Mouse (Mus musculus) stomach, embryonic 15.5 days (tissue): Measurements from ENCODE around the gene Maml2. TPM values are rescaled to one million over a fixed set of nuclear protein-coding genes. Genes with fewer than 3 reads are reported as not detected.
"Not testable (repeated sequence)": the region's sequence is repeated elsewhere in the genome, so short reads cannot be mapped to it uniquely, and the experiment has no call there.

Experiments used
- ATAC-seq: fragments of 200-750 bp; cut with Nextera tagmentation; 2 replicates; pipeline ENCODE4 v1.8.0; 2017; ENCODE audit warnings: low read depth, moderate number of reproducible peaks, moderate TSS enrichment; ENCODE audit not compliant: insufficient read depth, low FRiP score
- H3K27ac ChIP-seq: fragments of 300-500 bp; sonication (generic); 2 replicates; pipeline ENCODE4 v1.5.1; 2015; ENCODE audit warnings: mild to moderate bottlenecking, inconsistent platforms
- H3K27me3 ChIP-seq: fragments of 300-500 bp; sonication (generic); replicated peaks from 2 replicates; pipeline ENCODE4 v1.6.1; 2015; ENCODE audit warnings: inconsistent platforms
- H3K36me3 ChIP-seq: fragments of 300-500 bp; sonication (generic); 2 replicates; pipeline ENCODE4 v1.6.1; 2015; ENCODE audit warnings: inconsistent platforms
- H3K4me1 ChIP-seq: fragments of 300-500 bp; sonication (generic); 2 replicates; pipeline ENCODE4 v1.6.1; 2015; ENCODE audit warnings: inconsistent platforms
- H3K4me2 ChIP-seq: fragments of 300-500 bp; sonication (generic); 2 replicates; pipeline ENCODE4 v1.6.1; 2015; ENCODE audit warnings: mild to moderate bottlenecking, inconsistent platforms
- H3K4me3 ChIP-seq: fragments of 300-500 bp; sonication (generic); replicated peaks from 2 replicates; pipeline ENCODE4 v1.5.1; 2015; ENCODE audit warnings: inconsistent platforms
- H3K9ac ChIP-seq: fragments of 300-500 bp; sonication (generic); 2 replicates; pipeline ENCODE4 v1.6.1; 2015; ENCODE audit warnings: inconsistent platforms
- H3K9me3 ChIP-seq: fragments of 300-500 bp; sonication (generic); 2 replicates; pipeline ENCODE4 v1.6.1; 2016; ENCODE audit warnings: inconsistent platforms
- WGBS: fragments of 180-500 bp; shearing (Covaris S2); methylation state at CpG from one replicate; pipeline ENCODE4 v1.1.7; 2015; 5-methylcytosine and 5-hydroxymethylcytosine counted together
- polyA plus RNA-seq: library from polyadenylated mRNA; unstranded; fragments of >200 nt; fragmentation: Nextera tagmentation; extraction: Ambion mirVana; gene quantifications from 2 replicates; pipeline ENCODE4 v1.2.1, GENCODE M21; 2015

Maml2 gene
- polyA plus RNA-seq, 1 experiment from 2014 or later: 8.5 TPM

DNA sequence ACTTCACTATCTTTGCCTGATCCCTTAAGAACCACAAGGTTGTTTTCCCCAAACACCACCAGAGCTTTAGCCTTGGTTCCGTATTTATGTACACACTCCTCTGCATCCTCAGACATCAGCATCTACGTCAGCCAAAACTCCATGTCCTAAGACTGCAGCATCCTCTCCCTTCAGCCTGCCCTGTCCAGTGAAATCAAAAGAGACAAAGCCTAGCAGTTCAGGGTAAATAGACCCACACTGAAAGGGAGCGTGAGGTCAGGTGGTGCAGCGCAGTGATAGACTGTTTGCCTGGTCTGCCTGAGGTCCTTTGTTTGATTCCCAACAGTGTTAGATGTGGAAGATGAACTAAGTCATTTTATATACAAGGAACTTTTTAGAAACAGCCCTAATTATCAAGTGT, 400.1 kb downstream of the Maml2 start:
- H3K9ac ChIP-seq: no peak overlapping the region
- no peak for ATAC-seq
- no peak overlapping the region for H3K4me3 ChIP-seq
- H3K4me2 ChIP-seq: no peak overlapping the region
- no peaks in the 10 kb centered on the region for H3K36me3 ChIP-seq
- H3K27me3 ChIP-seq: no peaks in the 10 kb centered on the region
- WGBS: 80% methylated on average over 4 of the region's 4 CpGs
- H3K4me1 ChIP-seq: no peaks in the 10 kb centered on the region
- no peaks in the 10 kb centered on the region for H3K9me3 ChIP-seq
- no peak overlapping the region; the same call in 1 of the 2 replicates for H3K27ac ChIP-seq

DNA sequence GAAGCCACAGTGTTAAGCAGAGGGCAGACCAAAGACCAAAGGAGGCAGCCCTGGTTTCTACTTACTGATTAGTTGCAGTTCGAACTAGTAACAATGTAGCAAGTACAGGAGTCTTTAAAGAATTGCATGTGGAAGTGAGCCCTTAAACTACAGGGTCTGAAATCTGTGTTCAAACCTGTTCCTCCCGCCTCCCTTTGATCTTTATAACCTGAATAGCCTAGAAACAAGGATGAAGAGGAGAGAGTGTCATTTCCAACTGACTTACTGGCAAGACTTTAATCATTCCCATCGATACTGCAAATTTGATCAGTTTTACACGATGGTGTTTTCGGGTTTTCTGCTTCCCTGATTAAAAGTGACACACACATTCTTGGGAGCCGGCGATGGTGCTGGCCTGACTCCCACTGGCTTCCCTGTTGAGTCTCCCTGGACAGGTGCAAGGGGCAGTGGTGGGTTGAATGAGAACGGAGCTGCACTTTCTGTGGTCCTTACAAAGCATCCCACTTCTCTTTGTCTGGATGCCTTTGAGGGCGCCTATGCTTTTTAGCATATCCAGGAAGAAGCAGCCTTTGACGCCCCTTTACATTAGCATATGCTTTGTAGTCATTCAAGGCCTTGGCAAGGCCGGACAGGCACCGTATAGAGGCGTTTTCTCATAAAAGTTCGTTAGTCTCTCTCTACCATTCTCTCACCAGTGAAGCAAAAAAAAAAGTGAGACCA, 401.5 kb downstream of the Maml2 start:
- Histone ChIP-seq H3K9me3 (no peaks in the 10 kb centered on the region), H3K4me3 (no peak overlapping the region), H3K4me1 (no peaks in the 10 kb centered on the region), H3K9ac (no peak overlapping the region), H3K27ac (no peak overlapping the region), H3K27me3 (no peaks in the 10 kb centered on the region), H3K4me2 (no peak overlapping the region), H3K36me3 (no peaks in the 10 kb centered on the region)
- WGBS: 66% methylated on average over 14 of the region's 14 CpGs
- ATAC-seq: no peak

DNA sequence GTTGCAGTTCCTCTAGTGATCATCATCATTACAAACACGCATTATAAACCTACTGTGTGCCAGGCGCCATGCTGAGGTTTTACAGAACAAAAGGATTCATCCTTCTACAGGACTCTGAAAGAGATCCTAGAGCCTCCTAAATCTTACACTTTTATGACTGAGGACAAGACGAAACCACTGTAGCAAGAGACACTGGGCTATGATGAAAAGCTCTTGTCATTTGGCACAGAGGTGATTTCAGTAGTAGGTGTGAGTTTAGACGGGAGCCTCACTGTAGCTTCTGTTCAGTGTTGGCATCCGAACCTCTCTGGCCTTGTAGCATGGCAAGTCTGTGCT, 402.0 kb downstream of the Maml2 start:
- no peak overlapping the region for H3K9ac ChIP-seq
- H3K4me1 ChIP-seq: no peaks in the 10 kb centered on the region
- ATAC-seq: no peak
- 74% methylated on average over 5 of the region's 5 CpGs for WGBS
- H3K4me2 ChIP-seq: no peak overlapping the region
- no peaks in the 10 kb centered on the region for H3K9me3 ChIP-seq
- no peak overlapping the region for H3K27ac ChIP-seq
- H3K4me3 ChIP-seq: no peak overlapping the region
- no peaks in the 10 kb centered on the region for H3K27me3 ChIP-seq
- H3K36me3 ChIP-seq: no peaks in the 10 kb centered on the region

DNA sequence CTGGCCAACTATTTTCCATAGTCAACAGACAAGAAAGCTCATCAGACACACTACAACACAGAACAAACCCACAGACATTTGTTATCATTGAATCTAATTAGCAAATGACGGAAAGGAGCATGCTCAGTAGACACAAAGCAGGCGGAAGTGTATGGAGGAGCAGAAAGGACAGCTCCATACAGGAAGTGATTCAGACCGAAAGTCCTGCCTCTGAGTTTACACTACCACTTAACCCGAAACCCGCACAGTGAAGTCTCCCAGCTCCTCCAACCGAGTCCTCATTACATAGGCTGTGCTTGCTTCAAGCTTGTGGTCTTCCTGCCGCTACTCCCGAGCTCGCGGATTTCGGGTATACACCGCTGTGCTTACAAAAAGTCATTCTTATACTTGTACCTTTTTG, 404.0 kb downstream of the Maml2 start:
- WGBS: 87% methylated on average over 12 of the region's 12 CpGs
- H3K4me1 ChIP-seq: no peaks in the 10 kb centered on the region
- no peak overlapping the region for H3K4me3 ChIP-seq
- no peaks in the 10 kb centered on the region for H3K36me3 ChIP-seq
- no peaks in the 10 kb centered on the region for H3K27me3 ChIP-seq
- H3K4me2 ChIP-seq: no peak overlapping the region
- H3K9ac ChIP-seq: no peak overlapping the region
- no peaks in the 10 kb centered on the region for H3K9me3 ChIP-seq
- ATAC-seq: no peak
- H3K27ac ChIP-seq: no peak overlapping the region

DNA sequence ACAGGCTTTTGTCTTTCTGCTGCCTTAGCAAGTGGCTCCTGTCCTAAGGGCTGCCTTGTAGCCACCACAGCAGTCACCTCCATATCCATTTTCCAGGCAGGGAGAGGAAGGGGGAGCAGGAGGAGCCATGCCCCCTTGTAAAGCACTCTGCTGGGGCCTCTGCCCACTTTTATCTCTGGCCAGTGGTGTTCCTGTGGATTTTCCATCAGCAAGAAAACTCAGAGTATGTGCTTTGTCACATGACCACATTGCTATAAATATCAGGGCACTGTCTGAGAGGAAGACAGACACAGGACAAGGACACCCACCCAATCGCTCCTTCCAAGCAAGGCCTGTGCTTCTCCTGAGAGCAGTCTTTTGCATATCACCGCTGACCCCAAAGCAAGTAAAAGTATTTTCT, 405.3 kb downstream of the Maml2 start:
- no peak overlapping the region for H3K4me2 ChIP-seq
- WGBS: 78% methylated on average over 2 of the region's 2 CpGs
- no peaks in the 10 kb centered on the region for H3K4me1 ChIP-seq
- H3K4me3 ChIP-seq: no peak overlapping the region
- H3K9ac ChIP-seq: no peak overlapping the region
- no peaks in the 10 kb centered on the region for H3K36me3 ChIP-seq
- no peak overlapping the region for H3K27ac ChIP-seq
- no peaks in the 10 kb centered on the region for H3K9me3 ChIP-seq
- ATAC-seq: no peak
- H3K27me3 ChIP-seq: no peaks in the 10 kb centered on the region

DNA sequence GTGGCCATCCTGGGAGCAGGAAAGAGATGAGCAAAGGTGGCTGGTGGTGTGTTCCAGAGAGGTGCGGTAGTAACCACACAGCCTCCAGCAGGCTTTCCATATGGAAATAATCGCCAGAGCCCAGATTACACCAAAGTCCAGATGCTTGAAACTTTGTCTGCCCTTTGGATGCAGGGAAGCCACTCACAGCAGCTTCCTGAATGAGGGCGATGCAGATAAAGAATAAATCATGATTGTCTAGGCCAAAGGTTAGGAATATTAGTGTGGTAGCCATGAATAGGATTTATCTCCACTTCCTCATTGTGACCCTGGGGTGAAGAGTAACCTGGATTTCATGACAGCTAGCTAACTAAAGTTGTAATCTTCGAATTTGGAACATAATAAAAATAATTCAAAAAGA, 407.2 kb downstream of the Maml2 start:
- H3K4me2 ChIP-seq: no peak overlapping the region
- no peak for ATAC-seq
- no peaks in the 10 kb centered on the region for H3K36me3 ChIP-seq
- no peak overlapping the region for H3K27ac ChIP-seq
- no peak overlapping the region for H3K9ac ChIP-seq
- H3K9me3 ChIP-seq: no peaks in the 10 kb centered on the region
- 82% methylated on average over 4 of the region's 4 CpGs for WGBS
- H3K4me3 ChIP-seq: no peak overlapping the region
- no peaks in the 10 kb centered on the region for H3K27me3 ChIP-seq
- H3K4me1 ChIP-seq: no peaks in the 10 kb centered on the region

DNA sequence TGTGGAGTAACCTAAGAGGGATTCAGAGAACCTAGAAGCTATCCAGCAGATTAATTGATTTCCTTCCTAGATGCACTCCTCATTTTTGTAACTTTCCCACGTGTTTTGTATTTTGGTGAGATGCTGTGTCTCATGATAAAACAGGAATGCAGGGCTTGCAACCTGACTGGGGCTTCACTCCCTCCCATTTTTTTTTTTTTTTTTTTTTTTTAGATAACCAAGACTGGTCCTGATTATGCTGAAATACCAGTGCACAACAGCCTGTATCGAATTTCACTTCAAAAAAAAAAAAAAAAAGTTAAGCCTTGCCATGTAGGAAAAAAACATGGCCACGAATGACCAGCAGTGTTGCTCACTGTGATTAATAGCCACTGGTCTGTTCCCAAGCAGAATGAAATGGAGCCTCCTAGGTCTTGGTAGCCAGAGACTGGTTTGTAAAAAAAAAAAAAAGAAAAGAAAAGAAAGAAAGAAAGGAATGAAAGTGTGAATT, 409.4 kb downstream of the Maml2 start:
- WGBS: 44% methylated on average over 3 of the region's 3 CpGs
- no peak overlapping the region for H3K4me2 ChIP-seq

DNA sequence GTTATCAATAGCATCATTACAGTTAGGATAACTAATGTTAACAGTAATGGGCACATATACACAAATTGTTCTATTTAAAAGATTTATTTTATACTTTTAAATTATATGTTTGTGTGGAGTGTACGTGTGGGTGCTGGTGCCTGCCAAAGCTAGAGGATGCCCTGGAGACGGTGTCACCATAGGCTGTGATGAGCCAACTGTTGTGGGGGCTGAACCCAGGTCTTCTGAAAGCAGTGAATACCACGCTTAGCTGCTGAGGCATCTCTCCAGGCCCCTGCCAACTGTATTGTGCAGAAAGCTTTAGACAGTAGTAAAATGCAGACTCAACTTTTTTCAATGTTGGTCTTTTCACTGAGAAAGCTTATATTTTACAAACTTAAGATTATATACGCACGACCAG, 411.7 kb downstream of the Maml2 start:
- Histone ChIP-seq H3K4me1 (no peaks in the 10 kb centered on the region), H3K9ac (no peak overlapping the region), H3K4me3 (no peak overlapping the region), H3K27me3 (no peaks in the 10 kb centered on the region), H3K36me3 (no peaks in the 10 kb centered on the region), H3K27ac (no peak overlapping the region), H3K9me3 (no peaks in the 10 kb centered on the region), H3K4me2 (no peak overlapping the region)
- 78% methylated on average over 5 of the region's 5 CpGs for WGBS
- no peak for ATAC-seq

More for the DNA sequence above, 409.4 kb downstream of the Maml2 start:
- Histone ChIP-seq H3K9ac (no peak overlapping the region), H3K9me3 (no peaks in the 10 kb centered on the region), H3K27ac (no peak overlapping the region), H3K36me3 (no peaks in the 10 kb centered on the region), H3K4me1 (no peaks in the 10 kb centered on the region), H3K27me3 (no peaks in the 10 kb centered on the region), H3K4me3 (no peak overlapping the region)
- no peak for ATAC-seq

DNA sequence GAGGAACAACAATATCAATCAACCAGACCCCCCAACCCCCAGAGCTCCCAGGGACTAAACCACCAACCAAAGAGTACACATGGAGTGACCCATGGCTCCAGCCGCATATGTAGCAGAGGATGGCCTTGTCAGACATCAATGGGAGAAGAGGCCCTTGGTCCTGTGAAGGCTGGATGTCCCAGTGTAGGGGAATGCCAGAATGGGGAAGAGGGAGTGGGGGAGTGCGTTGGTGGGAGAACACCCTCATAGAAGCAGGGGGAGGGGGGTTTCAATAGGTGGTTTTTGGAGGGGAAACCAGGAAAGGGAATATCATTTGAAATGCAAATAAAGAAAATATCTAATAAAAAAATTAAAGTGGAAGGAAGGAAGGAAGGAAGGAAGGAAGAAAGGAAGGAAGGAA, 418.1 kb downstream of the Maml2 start:
- not testable (repeated sequence) for H3K27me3 ChIP-seq, H3K4me3 ChIP-seq, H3K27ac ChIP-seq, ATAC-seq, H3K4me1 ChIP-seq, H3K36me3 ChIP-seq, H3K9me3 ChIP-seq, H3K9ac ChIP-seq
- 77% methylated on average over 2 of the region's 2 CpGs for WGBS
- peak overlapping the region; percentile 37; the same call in 1 of the 2 replicates for H3K4me2 ChIP-seq

DNA sequence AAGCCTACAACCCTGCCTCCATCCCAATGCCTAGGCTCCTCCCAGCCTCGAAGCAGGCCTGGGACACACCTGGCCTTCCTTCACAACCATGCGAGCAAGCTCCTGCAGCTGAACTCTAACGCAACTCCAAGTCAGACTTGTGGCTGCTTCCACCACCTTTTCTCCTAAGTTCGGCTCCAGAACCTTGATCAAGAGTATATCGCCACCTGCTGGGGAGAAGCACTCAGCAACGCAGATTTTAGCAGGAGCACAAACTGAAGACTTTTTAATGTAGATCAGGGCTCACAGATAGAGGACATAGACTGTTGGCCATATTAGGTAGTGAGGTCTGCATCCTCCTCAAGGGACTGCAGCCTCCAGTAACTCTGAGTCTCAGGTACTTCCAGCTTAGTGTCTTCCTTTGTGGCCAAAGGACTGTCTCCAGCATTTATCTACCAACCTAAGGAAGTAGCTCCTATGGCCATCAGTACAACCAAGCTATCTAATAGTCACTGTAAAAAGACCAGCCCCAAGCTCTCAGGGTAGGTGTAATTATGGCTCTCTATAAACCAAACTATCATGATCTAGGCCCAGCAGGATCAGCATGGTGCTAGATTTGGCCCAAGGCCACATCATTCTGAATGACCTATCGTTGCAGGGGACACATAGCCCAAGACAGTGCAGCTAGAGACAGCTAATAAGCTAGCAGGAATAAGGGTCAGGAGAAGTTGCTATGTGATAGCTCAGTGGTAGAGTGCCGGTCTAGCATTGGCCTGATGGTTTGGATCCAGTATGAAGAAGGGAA, 418.8 kb downstream of the Maml2 start:
- Histone ChIP-seq H3K9me3 (no peaks in the 10 kb centered on the region), H3K27me3 (no peaks in the 10 kb centered on the region), H3K36me3 (no peaks in the 10 kb centered on the region), H3K4me3 (no peak overlapping the region), H3K4me1 (no peaks in the 10 kb centered on the region), H3K4me2 (peak overlapping the region; percentile 37; the same call in 1 of the 2 replicates), H3K9ac (no peak overlapping the region), H3K27ac (no peak overlapping the region)
- ATAC-seq: peak; percentile 43; the same call in 1 of the 2 replicates
- WGBS: 20% methylated on average over 8 of the region's 8 CpGs

DNA sequence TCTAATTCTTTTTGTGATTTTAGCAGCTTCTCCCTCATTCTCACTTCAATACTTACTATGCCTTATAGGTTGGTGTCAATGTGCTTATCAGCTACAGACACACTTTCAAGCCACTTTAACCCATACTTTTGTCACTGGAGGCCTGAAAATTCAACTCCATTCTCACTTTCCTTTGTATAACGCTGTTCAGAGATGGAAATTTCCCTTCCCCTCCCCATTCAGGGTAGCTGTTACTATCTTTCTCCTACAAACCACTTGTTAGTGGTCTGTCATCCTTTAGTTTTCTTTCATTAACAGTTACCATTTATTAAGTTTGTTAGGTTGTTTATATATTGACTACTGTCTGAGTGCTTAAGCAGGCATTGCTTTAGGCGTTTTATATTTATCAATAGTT, 450.6 kb downstream of the Maml2 start, which contains the start of gene Mtmr2:
TSS of gene Mtmr2 (plus strand) at position 7 of the 394 bp plus-strand sequence.
- no peaks in the 10 kb centered on the region for H3K27me3 ChIP-seq
- no peaks in the 10 kb centered on the region for H3K36me3 ChIP-seq
- peak within 1 kb of the TSS; percentile 94 for H3K27ac ChIP-seq
- peak within 1 kb of the TSS; percentile 97 for H3K4me3 ChIP-seq
- no peaks in the 10 kb centered on the region for H3K9me3 ChIP-seq
- peak within 1 kb of the TSS; percentile 68 for H3K4me2 ChIP-seq
- no peak for ATAC-seq
- H3K9ac ChIP-seq: peak within 1 kb of the TSS; percentile 99
- WGBS: 42% methylated on average over 2 of the region's 2 CpGs
- H3K4me1 ChIP-seq: peaks cover 3% of the 10 kb centered on the region
